Mouse (Mus musculus) lung, adult 2 months (tissue): ENCODE measurements around the gene Syndig1. TPM values are rescaled to one million over a fixed set of nuclear protein-coding genes. Genes with fewer than 3 reads are reported as not detected.

Source experiments
- DNase-seq: peaks from one replicate; pipeline ENCODE4 v3.0.0; 2022
- H3K4me1 ChIP-seq: fragments of 200-500 bp; 2 replicates; pipeline ENCODE4 v1.6.1; 2011; ENCODE audit warnings: low read length; ENCODE audit not compliant: control insufficient read depth, insufficient read depth
- H3K4me3 ChIP-seq: fragments of 200-500 bp; replicated peaks from 2 replicates; pipeline ENCODE3; 2011; ENCODE audit warnings: low read depth, mild to moderate bottlenecking, control low read depth, low read length; ENCODE audit errors: extremely low read depth
- CTCF ChIP-seq: fragments of 200-500 bp; IDR thresholded peaks from 2 replicates; pipeline ENCODE4 v1.5.1; 2011; ENCODE audit warnings: mild to moderate bottlenecking, low read length, control low read depth; ENCODE audit not compliant: insufficient read depth
- POLR2A ChIP-seq: fragments of 200-500 bp; IDR thresholded peaks from 2 replicates; pipeline ENCODE4 v1.6.1; 2011; ENCODE audit warnings: low read depth, mild to moderate bottlenecking, control low read depth, low read length, borderline replicate concordance; ENCODE audit errors: extremely low read depth
- WGBS: fragments of 180-500 bp; shearing (Covaris S2); methylation state at CpG from one replicate; pipeline ENCODE4 v1.1.7; 2018; 5-methylcytosine and 5-hydroxymethylcytosine counted together
- polyA plus RNA-seq: library from polyadenylated mRNA; depleted of rRNA; stranded (reverse); fragments of >200 nt; gene quantifications from 2 replicates; pipeline ENCODE4 v1.2.3, GENCODE M21; 2012

The Syndig1 gene
- polyA plus RNA-seq, 1 experiment: 0.15 TPM

GRCm38 (mm10) chr2:149996382-149996964 lies 167.5 kb downstream of the Syndig1 start:
- Histone ChIP-seq H3K4me1 (no peaks in the 10 kb centered on the region), H3K4me3 (no peak overlapping the region)
- TF ChIP-seq CTCF: no peak
- TF ChIP-seq POLR2A: no peak
- WGBS: 76% methylated on average over 5 of the region's 5 CpGs
- DNase-seq: no peak

DNA sequence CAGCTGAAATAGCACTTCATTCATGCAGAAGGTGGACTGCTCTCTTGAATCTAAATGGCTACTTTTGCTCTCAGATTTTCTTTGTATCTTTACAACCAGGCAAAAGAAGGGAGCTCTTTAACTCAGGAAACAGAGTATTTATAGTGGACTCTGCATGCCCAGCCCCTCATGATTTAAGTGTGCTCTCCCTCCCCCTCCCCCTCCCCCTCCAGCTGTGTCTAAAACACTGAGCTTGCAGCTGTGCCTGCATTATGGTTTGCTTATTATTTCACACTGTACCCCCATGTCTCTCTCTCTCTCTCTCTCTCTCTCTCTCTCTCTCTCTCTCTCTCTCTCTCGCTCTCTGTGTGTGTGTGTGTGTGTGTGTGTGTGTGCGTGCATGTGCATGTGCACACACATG lies 168.6 kb downstream of the Syndig1 start:
- WGBS: 65% methylated on average over 2 of the region's 2 CpGs
- no peak for TF ChIP-seq CTCF
- no peak for TF ChIP-seq POLR2A
- H3K4me3 ChIP-seq: no peak overlapping the region
- no peak for DNase-seq
- H3K4me1 ChIP-seq: no peaks in the 10 kb centered on the region

DNA sequence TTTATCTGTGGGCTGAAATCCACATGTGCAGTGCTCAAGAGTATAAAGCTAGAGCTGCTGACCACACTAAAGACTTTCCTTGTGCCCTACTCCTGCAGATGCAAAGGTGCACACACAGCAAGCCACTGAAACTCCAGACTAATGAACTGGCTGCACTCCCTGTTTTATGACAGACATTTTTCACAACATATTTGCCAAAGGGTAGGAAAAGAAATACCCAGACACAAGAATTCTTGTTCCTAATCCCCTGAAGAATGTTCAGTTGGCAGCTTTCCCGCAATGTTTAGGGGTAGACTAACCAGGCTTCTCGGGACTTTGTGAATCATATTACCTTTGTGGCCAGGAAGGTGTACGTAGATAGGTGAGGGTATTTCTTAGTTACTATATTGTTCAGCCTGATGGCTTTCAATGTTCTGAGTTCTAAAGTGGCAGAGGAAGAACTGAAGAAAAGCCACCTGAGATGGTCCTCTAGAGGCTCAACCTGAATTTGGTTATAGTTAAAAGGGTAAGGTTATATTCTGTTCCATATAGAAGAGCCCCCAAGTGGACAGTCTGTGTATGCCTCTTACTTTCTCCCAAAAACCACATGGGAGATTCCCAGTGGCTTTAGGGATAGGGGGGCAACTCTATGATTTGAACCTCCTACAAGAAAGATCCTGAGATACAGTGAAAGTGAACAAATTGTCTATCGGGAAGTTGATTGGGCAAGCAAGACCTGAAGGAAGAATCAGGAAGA lies 169.5 kb downstream of the Syndig1 start:
- TF ChIP-seq POLR2A (no peak), CTCF (no peak)
- no peak for DNase-seq
- 77% methylated on average over 4 of the region's 4 CpGs for WGBS
- Histone ChIP-seq H3K4me3 (no peak overlapping the region), H3K4me1 (no peaks in the 10 kb centered on the region)

DNA sequence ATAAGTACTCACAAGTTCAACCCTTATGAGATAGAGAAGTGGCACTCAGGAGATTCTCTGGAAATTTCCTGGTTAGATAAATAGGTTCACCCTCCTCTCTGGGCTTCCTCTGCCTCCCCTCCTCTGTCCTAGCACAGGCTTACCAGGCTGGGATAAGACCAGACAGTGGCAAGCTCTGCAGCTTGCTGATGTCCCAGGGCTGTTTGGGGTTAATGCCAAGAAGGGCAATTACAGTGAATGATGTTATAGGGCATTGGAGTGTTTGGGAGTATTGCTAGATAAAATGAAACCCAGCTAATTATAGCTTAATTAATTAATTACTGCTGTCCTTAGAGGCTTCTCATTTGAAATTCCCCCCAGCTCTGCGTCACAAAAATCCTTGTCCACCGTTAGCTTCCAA lies 171.6 kb downstream of the Syndig1 start:
- Histone ChIP-seq H3K4me3 (no peak overlapping the region), H3K4me1 (no peaks in the 10 kb centered on the region)
- no peak for DNase-seq
- TF ChIP-seq POLR2A (no peak), CTCF (no peak)
- WGBS: 73% methylated on average over 2 of the region's 2 CpGs

DNA sequence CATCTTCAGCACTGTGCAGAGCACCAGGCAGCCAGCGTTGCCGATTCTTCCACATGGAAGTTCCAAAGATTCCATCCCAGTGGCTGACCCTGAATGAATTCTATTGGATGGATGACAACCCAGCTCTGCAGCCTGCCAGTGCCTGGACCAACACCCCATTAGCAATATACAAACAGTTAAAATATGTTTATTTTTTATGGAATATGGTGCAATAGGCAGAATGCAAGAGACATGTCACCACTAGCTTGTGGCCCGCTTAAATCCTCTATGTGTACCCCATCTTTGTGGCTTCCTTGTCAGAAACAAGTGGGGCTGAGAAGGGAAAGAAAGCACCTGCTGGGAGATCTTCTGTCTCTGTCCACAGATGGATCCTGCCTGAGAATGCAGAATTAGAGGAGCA lies 174.5 kb downstream of the Syndig1 start:
- Histone ChIP-seq H3K4me1 (no peaks in the 10 kb centered on the region), H3K4me3 (no peak overlapping the region)
- TF ChIP-seq CTCF (no peak), POLR2A (no peak)
- 59% methylated on average over 3 of the region's 3 CpGs for WGBS
- no peak for DNase-seq

DNA sequence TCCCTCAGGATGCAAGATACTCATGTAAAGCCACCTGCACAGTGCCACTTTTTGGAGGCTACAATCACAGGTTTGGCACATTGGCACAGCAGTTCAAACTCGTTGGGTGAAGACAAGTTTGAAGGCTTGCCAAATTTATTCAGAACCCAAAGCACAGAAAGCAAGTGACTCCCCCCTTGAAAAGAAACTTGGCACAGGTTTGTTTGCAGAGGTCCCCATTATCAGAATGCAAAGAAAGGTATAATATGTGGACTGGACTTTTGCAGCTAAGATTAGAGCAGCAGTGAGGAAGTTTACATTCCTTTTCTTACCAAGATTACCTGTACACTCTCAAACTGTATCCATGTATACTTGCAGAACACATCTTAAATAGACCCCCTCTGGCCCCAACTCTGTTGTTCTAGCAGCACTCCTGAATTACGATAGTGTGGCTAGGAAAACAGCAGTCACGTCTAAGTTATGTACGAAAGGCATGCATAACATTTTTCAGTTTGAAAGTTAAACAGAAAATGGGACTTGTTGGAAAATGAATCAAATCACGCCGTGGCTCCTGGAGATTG lies 183.9 kb downstream of the Syndig1 start:
- TF ChIP-seq POLR2A (no peak), CTCF (no peak)
- WGBS: 49% methylated on average over 6 of the region's 6 CpGs
- no peak for DNase-seq

DNA sequence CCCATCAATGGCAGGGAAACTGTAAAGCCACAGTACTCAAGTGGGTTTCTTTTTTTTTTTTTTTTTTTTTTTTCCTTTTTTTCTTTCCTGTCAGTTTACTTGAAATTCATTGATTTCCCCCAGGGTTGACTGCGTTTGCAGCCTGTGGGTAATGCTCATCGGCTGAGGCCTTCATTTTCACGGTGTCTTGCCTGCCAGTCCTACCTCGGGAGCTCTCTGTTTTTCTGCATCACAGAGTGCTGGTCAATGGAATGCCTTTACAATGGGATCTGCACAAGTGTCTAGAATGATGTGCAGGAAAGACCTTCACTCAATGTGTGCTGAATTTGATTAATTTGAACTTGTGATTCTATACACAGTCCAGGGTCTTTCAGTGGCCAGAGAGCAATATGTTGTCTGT lies 184.8 kb downstream of the Syndig1 start:
- H3K4me1 ChIP-seq: no peaks in the 10 kb centered on the region
- no peak for DNase-seq
- no peak overlapping the region for H3K4me3 ChIP-seq
- WGBS: 81% methylated on average over 4 of the region's 4 CpGs
- TF ChIP-seq CTCF (no peak), POLR2A (no peak)

More for the DNA sequence above, 183.9 kb downstream of the Syndig1 start:
- H3K4me1 ChIP-seq: no peaks in the 10 kb centered on the region
- H3K4me3 ChIP-seq: no peak overlapping the region

GRCm38 (mm10) chr2:150016303-150016702 lies 187.3 kb downstream of the Syndig1 start:
- TF ChIP-seq POLR2A (no peak), CTCF (no peak)
- Histone ChIP-seq H3K4me3 (no peak overlapping the region), H3K4me1 (no peaks in the 10 kb centered on the region)
- DNase-seq: no peak
- WGBS: 68% methylated on average over 5 of the region's 5 CpGs

DNA sequence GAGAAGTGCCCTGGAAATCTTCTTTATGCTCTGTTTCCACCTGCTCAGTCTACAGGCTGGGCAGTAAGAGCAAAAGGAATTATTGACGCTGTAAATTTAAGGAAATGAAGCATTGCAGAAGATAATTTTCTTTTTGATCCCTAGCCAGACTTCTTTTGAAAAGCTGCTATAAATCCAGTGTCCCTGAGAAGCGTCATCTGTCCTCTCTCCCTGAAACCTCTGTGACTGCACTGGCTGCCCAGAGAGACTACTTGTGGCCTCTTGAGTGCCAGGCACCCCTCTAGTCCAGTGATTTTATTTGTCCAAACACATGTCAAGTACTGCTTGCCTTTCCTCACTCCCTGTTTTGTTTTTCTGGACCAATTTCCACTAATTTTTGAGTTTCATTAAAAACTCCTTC lies 191.7 kb downstream of the Syndig1 start:
- no peak overlapping the region for H3K4me3 ChIP-seq
- WGBS: 50% methylated on average over 2 of the region's 2 CpGs
- no peaks in the 10 kb centered on the region for H3K4me1 ChIP-seq
- DNase-seq: no peak
- TF ChIP-seq CTCF (no peak), POLR2A (no peak)
